Mouse (Mus musculus) naive thymus-derived CD4-positive, alpha-beta T cell, adult 2 months (primary cell): ENCODE results near the gene Dnase1.
"Not testable (repeated sequence)": the region's sequence is repeated elsewhere in the genome, so short reads cannot be mapped to it uniquely, and the experiment has no call there.

Experiments
- DNase-seq: peaks from one replicate; pipeline ENCODE4 v3.0.0-alpha.2; 2011; ENCODE audit warnings: low read depth

Dnase1 gene

GRCm38 (mm10) chr16:4045524-4045923 is 8.8 kb downstream of the Dnase1 start:
- DNase-seq = no peak

DNA sequence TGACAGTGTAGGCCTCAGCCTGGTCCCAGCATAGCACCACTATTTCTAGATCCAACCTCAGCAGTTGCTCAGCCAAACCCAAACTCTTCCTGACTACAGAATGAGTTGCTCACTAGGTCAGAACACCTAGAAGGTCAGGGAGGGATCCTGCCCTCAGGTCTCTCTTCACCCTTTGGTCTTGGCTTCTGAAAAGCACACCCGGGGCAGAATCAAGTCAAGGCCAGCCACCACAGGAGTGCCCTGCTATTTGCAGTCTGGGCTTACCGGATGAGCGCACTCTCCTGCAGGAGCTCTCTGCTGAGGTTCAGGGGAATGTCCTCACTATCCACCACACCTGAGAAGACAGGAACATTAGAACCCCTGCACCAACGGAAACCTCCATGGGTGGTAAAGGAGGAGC is 15.9 kb downstream of the Dnase1 start:
- DNase-seq = no peak

- no peak for DNase-seq
These were observed 17.1 kb downstream of the Dnase1 start for GRCm38 (mm10) chr16:4053811-4054210.

GRCm38 (mm10) chr16:4064945-4065344 is 28.2 kb downstream of the Dnase1 start:
- DNase-seq = no peak

DNA sequence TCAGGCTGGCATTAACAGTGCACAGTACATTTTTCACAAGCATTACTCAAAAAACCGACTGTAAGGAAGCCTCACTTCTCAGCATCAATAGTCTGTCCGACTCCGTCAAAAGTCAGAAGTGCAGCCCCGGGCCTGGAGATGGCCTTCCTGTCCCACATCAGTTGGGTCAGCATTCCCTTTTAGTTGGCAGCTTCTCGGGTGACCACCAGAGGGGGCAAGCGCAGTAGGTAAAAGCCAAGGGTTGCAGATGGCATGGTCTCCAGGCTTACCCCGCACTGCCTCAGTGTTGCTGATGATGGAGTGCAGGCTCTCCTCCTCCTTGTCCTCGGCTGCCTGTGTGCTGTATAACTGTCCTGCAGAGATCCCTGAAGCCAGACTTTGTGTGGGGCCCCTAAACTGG is 31.8 kb downstream of the Dnase1 start:
- DNase-seq = peak; percentile 63

- DNase-seq = no peak
These were observed 37.6 kb downstream of the Dnase1 start for GRCm38 (mm10) chr16:4074297-4074696.

- peak; percentile 28 for DNase-seq
These were observed 38.1 kb downstream of the Dnase1 start for GRCm38 (mm10) chr16:4074836-4075235.

- DNase-seq = peak; percentile 96
These were observed 40.8 kb downstream of the Dnase1 start, which contains the start of gene Trap1 for GRCm38 (mm10) chr16:4077384-4078061. Gene Trap1, minus strand, starts transcription at chr16:4077827.

- DNase-seq = peak; percentile 26
These were observed 41.6 kb downstream of the Dnase1 start for GRCm38 (mm10) chr16:4078302-4078701.

GRCm38 (mm10) chr16:4079656-4080055 is 42.9 kb downstream of the Dnase1 start:
- DNase-seq = no peak

DNA sequence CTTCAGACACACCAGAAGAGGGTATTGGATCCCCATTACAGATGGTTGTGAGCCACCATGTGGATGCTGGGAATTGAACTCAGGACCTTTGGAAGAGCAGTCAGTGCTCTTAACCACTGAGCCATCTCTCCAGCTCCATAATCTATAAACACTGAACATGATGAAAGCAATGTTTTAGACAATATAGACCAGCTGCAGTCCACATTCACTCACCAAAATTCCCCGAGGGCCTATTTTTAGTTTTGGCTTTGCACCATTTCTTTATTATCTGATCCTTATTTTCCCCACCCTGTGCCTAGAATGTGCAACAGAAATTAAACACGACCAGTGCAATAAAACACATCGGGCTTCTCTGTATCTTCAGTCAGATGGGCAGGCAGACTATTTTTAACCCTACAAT is 43.7 kb downstream of the Dnase1 start:
- DNase-seq = not testable (repeated sequence)

DNA sequence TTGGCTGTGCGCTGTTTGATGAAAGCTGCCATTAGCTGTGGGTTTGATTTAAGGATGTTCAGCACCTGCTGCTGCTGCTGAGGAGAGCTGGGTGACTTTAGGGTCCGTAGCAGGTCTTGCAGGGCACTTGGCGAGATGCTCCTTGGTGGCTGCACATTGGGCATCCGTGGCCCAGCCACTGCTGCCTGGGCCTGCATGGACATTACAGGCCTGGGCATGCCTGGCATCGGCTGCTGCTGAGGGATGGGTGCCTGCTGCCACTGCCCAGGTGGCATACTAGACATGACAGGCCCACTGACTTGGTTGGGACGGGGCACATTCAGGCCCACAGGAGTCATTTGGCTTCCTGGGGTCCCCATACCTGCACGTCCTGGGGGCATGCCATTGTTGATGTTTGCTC is 48.3 kb downstream of the Dnase1 start:
- no peak for DNase-seq

DNA sequence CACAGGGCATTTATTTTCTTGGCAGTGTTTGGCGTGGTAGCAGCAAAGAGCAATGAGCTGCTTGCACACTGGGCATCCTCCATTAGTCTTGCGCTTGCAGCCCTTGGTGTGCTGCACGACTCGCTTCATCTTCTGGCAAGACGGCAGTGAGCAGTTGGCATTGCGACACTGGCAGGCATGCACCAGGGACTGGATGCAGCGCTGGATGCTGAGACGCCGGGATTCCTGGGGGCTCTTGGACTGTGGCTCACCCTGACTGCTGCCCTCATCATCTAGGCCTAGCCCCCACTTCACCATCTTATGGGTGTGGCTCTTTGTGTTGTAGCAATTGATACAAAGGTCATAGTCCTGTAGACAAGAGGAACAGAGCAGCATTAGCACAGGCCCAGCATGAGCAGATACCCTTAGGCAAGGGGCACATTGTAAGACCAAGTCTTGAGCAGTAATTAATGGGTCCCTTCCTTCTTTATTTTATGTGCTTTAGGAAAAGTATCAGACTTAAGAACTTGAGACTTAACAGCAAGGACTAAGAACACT is 49.2 kb downstream of the Dnase1 start:
- no peak for DNase-seq

DNA sequence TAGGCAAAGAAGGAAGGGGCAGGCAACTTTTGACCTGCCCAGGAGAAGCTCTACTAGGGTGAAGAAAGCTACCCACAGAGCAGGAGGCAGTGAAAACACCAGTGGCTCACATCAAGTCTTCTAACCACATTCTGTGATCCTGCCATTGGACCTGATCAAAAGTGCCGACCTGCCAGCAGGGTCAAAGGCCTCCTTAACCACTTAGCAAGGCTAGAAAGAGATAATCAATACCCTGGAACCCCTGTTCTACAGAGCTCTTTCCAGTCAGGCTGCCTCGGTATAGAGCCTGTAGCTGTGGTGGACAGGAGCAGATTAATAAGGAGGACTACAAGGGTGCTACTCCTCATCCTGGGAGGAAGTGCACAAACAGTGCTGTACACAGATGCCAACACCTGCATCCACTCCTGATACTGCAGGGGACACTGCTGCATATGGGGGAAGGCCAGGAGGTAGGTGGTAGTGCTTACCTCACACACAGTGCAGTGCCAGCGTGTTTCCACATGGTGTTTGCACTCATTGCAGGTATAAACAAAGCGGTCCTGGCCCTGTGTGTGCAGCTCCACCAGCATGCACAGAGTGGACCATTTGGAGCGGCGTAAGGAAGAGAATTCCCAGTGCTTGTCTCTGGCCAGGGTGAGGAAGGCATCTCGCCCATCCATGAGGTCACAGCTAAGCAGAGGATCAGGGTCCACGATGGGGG is 50.6 kb downstream of the Dnase1 start:
- DNase-seq = no peak
